Mouse (Mus musculus) midbrain, embryonic 13.5 days (tissue): ENCODE measurements around the gene Mob2. TPM values are rescaled to one million over a fixed set of nuclear protein-coding genes. Genes with fewer than 3 reads are reported as not detected.

ENCODE experiments used
- ATAC-seq: fragments of 200-750 bp; cut with Nextera tagmentation; 2 replicates; pipeline ENCODE4 v1.8.0; 2017; ENCODE audit warnings: mild to moderate bottlenecking, moderate TSS enrichment, moderate library complexity
- H3K27ac ChIP-seq: fragments of 300-500 bp; sonication (generic); 2 replicates; pipeline ENCODE4 v1.5.1; 2015; ENCODE audit warnings: inconsistent platforms, mild to moderate bottlenecking, moderate library complexity
- H3K27me3 ChIP-seq: fragments of 300-500 bp; sonication (generic); 2 replicates; pipeline ENCODE4 v1.6.1; 2015; ENCODE audit warnings: mild to moderate bottlenecking, inconsistent platforms
- H3K36me3 ChIP-seq: fragments of 300-500 bp; sonication (generic); 2 replicates; pipeline ENCODE4 v1.6.1; 2015; ENCODE audit warnings: mild to moderate bottlenecking, inconsistent platforms
- H3K4me1 ChIP-seq: fragments of 300-500 bp; sonication (generic); replicated peaks from 2 replicates; pipeline ENCODE4 v1.6.1; 2015; ENCODE audit warnings: inconsistent platforms
- H3K4me2 ChIP-seq: fragments of 300-500 bp; sonication (generic); replicated peaks from 2 replicates; pipeline ENCODE4 v1.6.1; 2015; ENCODE audit warnings: moderate library complexity, mild to moderate bottlenecking, inconsistent platforms
- H3K4me3 ChIP-seq: fragments of 300-500 bp; sonication (generic); replicated peaks from 2 replicates; pipeline ENCODE4 v1.5.1; 2015; ENCODE audit warnings: mild to moderate bottlenecking, inconsistent platforms
- H3K9ac ChIP-seq: fragments of 300-500 bp; sonication (generic); replicated peaks from 2 replicates; pipeline ENCODE4 v1.6.1; 2015; ENCODE audit warnings: mild to moderate bottlenecking, inconsistent platforms
- H3K9me3 ChIP-seq: fragments of 300-500 bp; sonication (generic); 2 replicates; pipeline ENCODE4 v1.6.1; 2016; ENCODE audit warnings: mild to moderate bottlenecking, inconsistent platforms
- WGBS: fragments of 180-500 bp; shearing (Covaris S2); methylation state at CpG from one replicate; pipeline ENCODE4 v1.1.7; 2015; 5-methylcytosine and 5-hydroxymethylcytosine counted together
- polyA plus RNA-seq: library from polyadenylated mRNA; unstranded; fragments of >200 nt; fragmentation: Nextera tagmentation; extraction: Ambion mirVana; gene quantifications from 2 replicates; pipeline ENCODE4 v1.2.1, GENCODE M21; 2015

Mob2 gene
- polyA plus RNA-seq, 1 experiment from 2014 or later = 56.9 TPM

DNA sequence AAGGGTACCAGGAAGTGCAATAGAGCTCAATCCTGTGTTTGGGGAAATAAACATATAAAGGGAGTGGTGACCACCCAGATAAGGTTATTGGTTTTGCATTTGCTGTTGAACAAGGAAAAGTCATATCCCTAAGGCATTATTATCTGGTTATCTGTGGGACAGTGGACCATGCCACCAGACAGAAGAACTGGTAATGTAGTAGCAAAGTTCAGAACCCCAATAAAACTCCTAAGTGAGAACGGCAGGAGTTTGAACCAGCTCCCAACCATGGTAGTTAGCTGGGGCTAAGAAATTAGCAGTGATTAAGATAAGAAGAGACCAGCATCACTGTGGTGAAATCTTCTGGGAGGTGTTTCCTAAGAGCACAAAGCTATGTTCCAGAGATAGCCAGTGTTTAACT lies 14.9 kb downstream of the Mob2 start:
- H3K9me3 ChIP-seq = no peaks in the 10 kb centered on the region
- H3K36me3 ChIP-seq = 0 out of 2 replicates have a peak, but pooled peaks cover 7% of the 10 kb centered on the region
- no peak overlapping the region for H3K4me3 ChIP-seq
- no peak overlapping the region for H3K27ac ChIP-seq
- WGBS = 91% methylated on average over 1 of the region's 1 CpGs
- H3K4me1 ChIP-seq = no peaks in the 10 kb centered on the region
- ATAC-seq = no peak
- no peak overlapping the region for H3K4me2 ChIP-seq
- H3K27me3 ChIP-seq = no peaks in the 10 kb centered on the region
- H3K9ac ChIP-seq = no peak overlapping the region

DNA sequence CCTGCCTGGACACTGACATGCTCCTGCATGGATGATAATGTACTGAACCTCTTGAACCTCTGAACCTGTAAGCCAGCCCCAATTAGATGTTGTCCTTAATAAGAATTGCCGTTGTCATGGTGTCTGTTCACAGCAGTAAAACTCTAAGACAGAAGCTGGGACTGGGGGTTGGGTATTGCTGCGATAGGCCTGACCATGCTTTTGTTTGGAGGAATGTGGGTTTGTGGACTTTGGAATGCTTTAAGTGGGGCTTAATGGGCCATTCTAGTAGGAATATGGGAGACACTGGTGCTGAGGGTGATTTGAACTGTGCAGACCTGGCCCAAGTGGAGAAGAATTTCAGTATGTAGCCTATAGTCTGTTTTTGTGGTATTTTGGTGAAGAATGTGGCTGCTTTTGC lies 15.5 kb downstream of the Mob2 start:
- WGBS = 19% methylated on average over 2 of the region's 2 CpGs
- no peak for ATAC-seq
- no peak overlapping the region for H3K4me3 ChIP-seq
- no peaks in the 10 kb centered on the region for H3K4me1 ChIP-seq
- H3K9me3 ChIP-seq = no peaks in the 10 kb centered on the region
- no peak overlapping the region for H3K9ac ChIP-seq
- H3K27ac ChIP-seq = no peak overlapping the region
- 0 out of 2 replicates have a peak, but pooled peaks cover 7% of the 10 kb centered on the region for H3K36me3 ChIP-seq
- H3K4me2 ChIP-seq = no peak overlapping the region
- H3K27me3 ChIP-seq = no peaks in the 10 kb centered on the region

GRCm38 (mm10) chr7:142040756-142041155 lies 20.1 kb downstream of the Mob2 start:
- no peak for ATAC-seq
- Histone ChIP-seq H3K9me3 (no peaks in the 10 kb centered on the region), H3K4me1 (peaks cover 3% of the 10 kb centered on the region; the same call in 1 of the 2 replicates), H3K4me3 (no peak overlapping the region), H3K36me3 (no peaks in the 10 kb centered on the region), H3K9ac (no peak overlapping the region), H3K27me3 (no peaks in the 10 kb centered on the region), H3K4me2 (no peak overlapping the region), H3K27ac (no peak overlapping the region)
- 99% methylated on average over 3 of the region's 3 CpGs for WGBS

DNA sequence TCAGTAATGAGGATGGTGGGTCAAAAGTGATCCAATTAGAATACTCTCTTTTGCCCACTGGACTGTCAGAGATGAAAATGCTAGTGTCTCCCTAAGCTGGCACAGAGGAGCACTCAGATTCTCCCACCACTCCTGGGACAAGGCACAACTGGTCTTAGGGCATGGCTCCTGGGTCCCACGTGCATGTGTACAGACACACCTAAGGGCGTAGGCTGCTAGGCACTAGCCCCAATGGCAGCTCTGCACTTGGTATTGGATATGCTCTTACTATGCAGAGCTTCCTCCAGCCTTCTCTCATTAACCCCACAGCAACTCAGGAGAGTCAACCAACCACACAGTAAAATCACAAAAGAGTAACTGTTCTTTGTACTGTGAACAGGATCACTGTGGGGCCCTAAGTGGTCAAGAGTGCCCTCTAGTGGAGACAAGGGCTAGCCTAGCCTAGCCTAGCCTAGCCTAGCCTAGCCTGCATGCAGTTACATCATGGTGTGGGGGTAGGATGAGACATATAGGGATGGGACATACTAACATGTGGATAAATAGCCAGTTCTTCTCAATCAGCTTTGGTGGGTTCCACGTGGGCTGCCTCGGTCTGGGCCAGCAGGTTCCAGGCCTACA lies 23.2 kb downstream of the Mob2 start:
- no peaks in the 10 kb centered on the region for H3K9me3 ChIP-seq
- WGBS = 79% methylated on average over 4 of the region's 4 CpGs
- peak; percentile 79 for ATAC-seq
- H3K36me3 ChIP-seq = no peaks in the 10 kb centered on the region
- no peak overlapping the region for H3K9ac ChIP-seq
- H3K27ac ChIP-seq = no peak overlapping the region
- H3K4me2 ChIP-seq = no peak overlapping the region
- peaks cover 3% of the 10 kb centered on the region; the same call in 1 of the 2 replicates for H3K4me1 ChIP-seq
- H3K4me3 ChIP-seq = no peak overlapping the region
- H3K27me3 ChIP-seq = no peaks in the 10 kb centered on the region

DNA sequence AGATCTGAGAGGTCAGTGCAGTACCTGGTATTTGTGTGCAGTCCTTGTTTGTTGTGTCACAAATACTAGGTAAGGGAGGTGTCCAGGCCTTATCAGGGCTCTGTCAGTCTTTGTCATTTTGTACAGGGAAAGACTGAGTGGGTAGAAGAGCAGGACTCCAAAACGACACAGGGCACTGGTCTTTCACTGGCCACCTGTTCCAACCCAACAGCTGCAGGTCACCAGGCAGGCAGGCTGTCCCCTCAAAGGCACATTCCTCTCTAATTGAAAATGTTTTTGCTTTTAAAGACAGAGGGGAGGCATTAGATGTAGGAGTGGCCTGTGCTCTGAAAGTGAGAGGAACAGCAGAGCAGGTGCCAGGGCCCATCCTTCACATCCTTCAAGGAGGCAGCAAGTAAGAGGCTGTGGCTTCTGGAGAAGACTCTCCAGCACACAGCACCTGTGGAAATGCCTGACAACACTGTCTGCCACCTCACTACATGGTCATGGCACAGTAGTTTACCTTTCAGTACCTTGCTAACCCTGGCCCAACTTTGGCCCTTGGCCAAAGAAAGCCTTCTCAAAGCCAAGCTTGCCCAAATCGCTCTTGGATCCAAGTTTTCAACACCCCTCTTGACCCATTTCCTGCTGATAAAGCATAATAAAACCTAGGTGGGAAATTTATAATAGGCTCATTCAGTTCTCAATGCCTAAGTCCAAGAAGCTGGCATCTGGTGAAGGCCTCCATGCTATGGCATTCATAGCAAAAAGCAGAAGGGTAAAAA lies 25.6 kb downstream of the Mob2 start:
- Histone ChIP-seq H3K4me3 (no peak overlapping the region), H3K27ac (no peak overlapping the region), H3K36me3 (no peaks in the 10 kb centered on the region), H3K9ac (no peak overlapping the region), H3K4me1 (peaks cover 3% of the 10 kb centered on the region; the same call in 1 of the 2 replicates), H3K27me3 (no peaks in the 10 kb centered on the region), H3K4me2 (no peak overlapping the region), H3K9me3 (no peaks in the 10 kb centered on the region)
- no peak for ATAC-seq
- WGBS = 78% methylated on average over 2 of the region's 2 CpGs

DNA sequence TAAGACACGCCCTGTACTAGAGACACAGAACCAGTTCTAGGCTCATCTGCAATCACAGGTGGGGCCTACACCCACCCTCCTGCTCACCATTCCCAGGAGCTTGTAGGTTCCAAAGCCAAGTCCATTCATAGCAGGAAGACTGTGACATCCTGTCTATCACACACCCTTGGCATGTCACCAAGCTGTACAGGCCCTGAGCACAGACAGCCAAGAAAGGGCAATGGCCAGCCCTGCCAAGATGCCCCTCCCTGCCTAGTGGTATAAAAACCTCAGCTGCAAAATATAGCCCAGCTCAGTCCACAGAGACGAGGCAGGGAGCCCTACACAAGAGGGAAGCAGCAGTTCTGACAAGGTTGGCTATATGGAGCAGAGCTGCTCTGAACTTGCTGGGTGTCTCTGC lies 26.7 kb downstream of the Mob2 start:
- Histone ChIP-seq H3K36me3 (no peaks in the 10 kb centered on the region), H3K4me3 (no peak overlapping the region), H3K27ac (no peak overlapping the region), H3K4me2 (no peak overlapping the region), H3K4me1 (peaks cover 3% of the 10 kb centered on the region; the same call in 1 of the 2 replicates), H3K9ac (no peak overlapping the region), H3K27me3 (no peaks in the 10 kb centered on the region), H3K9me3 (no peaks in the 10 kb centered on the region)
- WGBS = 91% methylated on average over 2 of the region's 2 CpGs
- ATAC-seq = no peak

DNA sequence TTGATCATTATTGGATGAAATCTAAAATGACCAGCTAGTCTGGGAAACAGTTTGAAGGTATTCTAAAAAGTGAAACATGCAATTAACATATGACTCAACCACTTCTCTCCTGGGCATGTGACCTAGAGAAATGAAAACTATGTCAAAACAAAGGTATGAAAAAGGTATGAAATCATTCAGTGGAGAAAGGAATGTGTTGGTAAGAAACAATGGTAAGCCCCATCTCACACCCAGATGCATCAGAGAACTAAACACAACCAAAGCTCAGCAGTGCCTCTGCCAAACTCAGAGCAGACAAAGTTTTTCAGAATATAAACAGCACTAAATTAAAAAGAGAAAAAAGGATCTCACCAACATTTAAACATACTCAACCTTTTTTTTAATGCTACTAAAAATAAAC lies 30.8 kb downstream of the Mob2 start:
- Histone ChIP-seq H3K9ac (no peak overlapping the region), H3K4me2 (no peak overlapping the region), H3K4me3 (no peak overlapping the region), H3K4me1 (peaks cover 13% of the 10 kb centered on the region; the same call in 1 of the 2 replicates), H3K27ac (no peak overlapping the region), H3K36me3 (no peaks in the 10 kb centered on the region), H3K9me3 (no peaks in the 10 kb centered on the region), H3K27me3 (no peaks in the 10 kb centered on the region)
- ATAC-seq = no peak

- Histone ChIP-seq H3K4me2 (no peak overlapping the region), H3K9ac (no peak overlapping the region), H3K27me3 (no peaks in the 10 kb centered on the region), H3K27ac (no peak overlapping the region), H3K9me3 (no peaks in the 10 kb centered on the region), H3K36me3 (no peaks in the 10 kb centered on the region), H3K4me1 (peaks cover 21% of the 10 kb centered on the region), H3K4me3 (no peak overlapping the region)
- no peak for ATAC-seq
- WGBS = 86% methylated on average over 4 of the region's 4 CpGs
These were observed 34.9 kb downstream of the Mob2 start for GRCm38 (mm10) chr7:142025926-142026325.

GRCm38 (mm10) chr7:142025196-142025595 lies 35.7 kb downstream of the Mob2 start:
- 78% methylated on average over 2 of the region's 2 CpGs for WGBS
- no peak overlapping the region for H3K9ac ChIP-seq

DNA sequence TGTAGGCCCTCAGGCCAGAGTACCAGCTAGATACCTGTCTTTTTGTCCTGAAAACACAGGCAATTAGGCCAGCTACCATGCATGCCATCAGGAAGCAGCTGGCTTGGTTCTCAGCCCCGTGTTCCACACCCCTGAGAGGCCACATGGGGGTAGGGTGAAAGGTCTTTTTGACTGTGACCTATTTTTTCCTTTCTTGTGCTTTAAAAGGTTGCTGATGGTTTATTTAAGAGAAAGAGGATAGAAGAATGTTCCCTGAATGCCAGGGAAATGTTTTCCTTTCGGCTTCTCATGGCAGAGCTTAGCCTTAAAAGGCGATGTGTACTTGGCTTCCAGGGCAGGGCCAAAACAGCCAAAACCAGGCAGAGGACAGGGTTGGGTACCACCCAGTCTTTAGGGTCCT lies 40.0 kb downstream of the Mob2 start:
- Histone ChIP-seq H3K4me3 (no peak overlapping the region), H3K4me2 (no peak overlapping the region), H3K4me1 (peaks cover 18% of the 10 kb centered on the region), H3K36me3 (0 out of 2 replicates have a peak, but pooled peaks cover 4% of the 10 kb centered on the region), H3K27me3 (no peaks in the 10 kb centered on the region), H3K9ac (no peak overlapping the region; the same call in 1 of the 2 replicates), H3K27ac (no peak overlapping the region), H3K9me3 (no peaks in the 10 kb centered on the region)
- WGBS = 74% methylated on average over 3 of the region's 3 CpGs
- no peak for ATAC-seq

More at GRCm38 (mm10) chr7:142025196-142025595, 35.7 kb downstream of the Mob2 start:
- Histone ChIP-seq H3K27ac (no peak overlapping the region), H3K4me3 (no peak overlapping the region), H3K4me2 (no peak overlapping the region), H3K4me1 (peaks cover 24% of the 10 kb centered on the region), H3K9me3 (no peaks in the 10 kb centered on the region), H3K27me3 (no peaks in the 10 kb centered on the region), H3K36me3 (no peaks in the 10 kb centered on the region)
- no peak for ATAC-seq

- no peak for ATAC-seq
- H3K9me3 ChIP-seq = no peaks in the 10 kb centered on the region
- H3K27me3 ChIP-seq = no peaks in the 10 kb centered on the region
- 72% methylated on average over 2 of the region's 2 CpGs for WGBS
- no peak overlapping the region for H3K9ac ChIP-seq
- no peak overlapping the region for H3K4me3 ChIP-seq
- no peak overlapping the region for H3K27ac ChIP-seq
- no peak overlapping the region for H3K4me2 ChIP-seq
- peaks cover 10% of the 10 kb centered on the region for H3K4me1 ChIP-seq
- peaks cover 15% of the 10 kb centered on the region for H3K36me3 ChIP-seq
These were observed 41.2 kb downstream of the Mob2 start for GRCm38 (mm10) chr7:142019699-142020098.

DNA sequence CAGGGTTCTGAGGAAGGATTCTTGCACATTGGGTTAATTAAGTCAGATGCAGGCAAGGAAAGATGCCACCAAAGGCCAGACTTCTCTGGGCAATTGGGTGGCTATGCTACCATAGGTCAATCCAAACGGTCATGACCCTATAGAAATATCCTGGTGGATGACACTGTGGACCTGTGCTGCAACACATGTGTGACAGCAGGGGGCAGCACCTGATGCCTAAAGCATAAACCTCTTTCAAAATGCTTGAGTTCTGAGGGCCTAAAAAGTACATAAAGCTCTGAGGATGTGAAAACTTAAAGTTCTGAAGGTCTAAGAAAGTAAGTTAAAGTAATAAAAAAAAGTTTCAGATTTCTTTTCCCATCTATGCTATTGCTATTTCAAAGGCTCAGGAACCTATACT lies 44.3 kb downstream of the Mob2 start:
- ATAC-seq = 0 out of 2 replicates have a peak, but pooled peaks have one; percentile 43
- H3K9ac ChIP-seq = no peak overlapping the region
- no peak overlapping the region for H3K4me3 ChIP-seq
- 0 out of 2 replicates have a peak, but pooled peaks cover 3% of the 10 kb centered on the region for H3K4me1 ChIP-seq
- H3K27me3 ChIP-seq = no peaks in the 10 kb centered on the region
- H3K27ac ChIP-seq = no peak overlapping the region
- H3K9me3 ChIP-seq = no peaks in the 10 kb centered on the region
- H3K36me3 ChIP-seq = peaks cover 30% of the 10 kb centered on the region
- WGBS = 66% methylated on average over 1 of the region's 1 CpGs
- no peak overlapping the region for H3K4me2 ChIP-seq
